ENCODE assay signal across 9 mouse cellular contexts in the genomic region with DNA sequence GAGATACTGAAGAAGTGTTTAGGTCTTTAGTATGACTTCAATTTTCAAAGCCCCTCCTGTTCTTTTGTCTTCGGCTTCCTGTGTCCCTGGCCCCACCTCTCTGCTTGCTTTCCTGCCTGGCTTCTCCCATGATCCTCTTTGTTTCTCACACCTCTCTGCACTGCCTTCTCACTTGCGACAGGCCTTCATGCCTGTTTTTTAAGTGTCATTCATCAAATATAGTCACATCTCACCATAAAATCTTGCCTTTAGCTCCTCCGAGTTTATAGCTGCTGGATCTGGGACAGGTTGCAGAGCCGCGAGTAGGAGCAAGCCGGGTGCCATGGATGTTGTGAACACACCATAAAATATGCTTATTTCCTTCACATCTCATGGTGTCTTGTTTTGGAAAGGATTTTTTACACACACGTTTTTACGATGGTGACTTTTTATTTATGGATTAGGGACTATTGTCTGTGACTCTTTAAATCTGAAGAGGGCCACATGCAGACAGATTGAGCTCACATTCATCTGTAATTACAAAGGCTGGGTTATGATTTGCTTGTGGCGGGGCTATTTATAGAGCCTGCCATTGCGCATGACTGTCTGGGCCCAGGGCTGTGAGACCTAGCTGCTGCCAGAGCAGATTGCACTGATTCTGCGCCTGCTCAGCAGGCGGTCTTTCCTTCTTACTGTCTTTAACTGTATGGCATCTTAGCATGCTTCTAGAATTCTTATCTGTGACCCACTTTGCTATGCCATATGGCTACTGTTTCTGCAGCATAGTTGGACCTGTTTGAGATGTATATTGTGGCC. TPM values are rescaled to one million over a fixed set of nuclear protein-coding genes. Genes with fewer than 3 reads are reported as not detected.
DNase-seq lines count a peak whose midpoint lies in the region; ATAC-seq lines count a peak whose summit lies in the region.
"Had no signal": no experiment of that assay in that cellular context is flagged by ENCODE, and none has a peak within 500 bp of the region (broad histone marks: within the 10 kb centered on the region; RNA-seq: fewer than 3 reads in every experiment).

No protein-coding gene starts in this region.

- intact Hi-C loops in heart, postnatal 10 days (cut with DNase I), result loop anchor here (5.0 kb wide), 1 partner anchor 39 kb away; the partner anchor contains the start of genes Bend6 and Dst

- no peaks in the 10 kb centered on the region for H3K9me3 ChIP-seq in kidney, embryonic 15.5 days (replicated peaks)
- no peaks in the 10 kb centered on the region for H3K9me3 ChIP-seq in embryonic facial prominence, embryonic 14.5 days (ENCODE audit: control insufficient read depth, low read length)
- no peaks in the 10 kb centered on the region for H3K9me3 ChIP-seq in midbrain, embryonic 16.5 days (replicated peaks; ENCODE audit: control insufficient read depth, low read length, poor library complexity, severe bottlenecking)
- H3K9me3 ChIP-seq in liver, embryonic 11.5 days (ENCODE audit: control insufficient read depth, low read length), result no peaks in the 10 kb centered on the region
- H3K9me3 ChIP-seq: G1E had no signal

- 0 out of 2 replicates have a peak, but pooled peaks cover 3% of the 10 kb centered on the region for H3K4me1 ChIP-seq in kidney, embryonic 15.5 days
- H3K4me1 ChIP-seq in embryonic facial prominence, embryonic 14.5 days (ENCODE audit: control insufficient read depth, insufficient read depth, low read length), result no peaks in the 10 kb centered on the region
- no peaks in the 10 kb centered on the region for H3K4me1 ChIP-seq in midbrain, embryonic 16.5 days (ENCODE audit: control insufficient read depth, insufficient read depth, low read length)
- H3K4me1 ChIP-seq in liver, embryonic 11.5 days (replicated peaks; ENCODE audit: control insufficient read depth, insufficient read depth, low read length), result no peaks in the 10 kb centered on the region

- 59% methylated on average over 12 of the region's 12 CpGs for WGBS in kidney, embryonic 15.5 days
- 77% methylated on average over 12 of the region's 12 CpGs for WGBS in embryonic facial prominence, embryonic 14.5 days
- WGBS in midbrain, embryonic 16.5 days, result 71% methylated on average over 12 of the region's 12 CpGs
- 84% methylated on average over 12 of the region's 12 CpGs for WGBS in liver, embryonic 11.5 days

- no peaks in the 10 kb centered on the region for H3K36me3 ChIP-seq in kidney, embryonic 15.5 days
- no peaks in the 10 kb centered on the region for H3K36me3 ChIP-seq in embryonic facial prominence, embryonic 14.5 days (ENCODE audit: control insufficient read depth, insufficient read depth, low read length)
- no peaks in the 10 kb centered on the region for H3K36me3 ChIP-seq in midbrain, embryonic 16.5 days (ENCODE audit: control insufficient read depth, insufficient read depth, low read length)
- no peaks in the 10 kb centered on the region for H3K36me3 ChIP-seq in liver, embryonic 11.5 days (ENCODE audit: control insufficient read depth, insufficient read depth, low read length)
- H3K36me3 ChIP-seq: G1E had no signal

- H3K27ac ChIP-seq in kidney, embryonic 15.5 days, result 0 out of 2 replicates have a peak overlapping the region, but pooled peaks have one; percentile 1
- H3K27ac ChIP-seq in embryonic facial prominence, embryonic 14.5 days (replicated peaks; ENCODE audit: low read depth, low read length), result no peak overlapping the region
- H3K27ac ChIP-seq in midbrain, embryonic 16.5 days (ENCODE audit: low read length), result no peak overlapping the region; the same call in 1 of the 2 replicates
- H3K27ac ChIP-seq in liver, embryonic 11.5 days (ENCODE audit: low read depth, low read length), result no peak overlapping the region

- ATAC-seq in kidney, embryonic 15.5 days (replicated peaks; ENCODE audit: low FRiP score), result no peak
- ATAC-seq in embryonic facial prominence, embryonic 14.5 days (ENCODE audit: low read depth), result peak; percentile 30; the same call in 1 of the 2 replicates
- peak; percentile 56; the same call in 1 of the 2 replicates for ATAC-seq in midbrain, embryonic 16.5 days
- no peak for ATAC-seq in liver, embryonic 11.5 days (replicated peaks; ENCODE audit: low FRiP score)

- H3K9ac ChIP-seq in kidney, embryonic 15.5 days, result no peak overlapping the region
- H3K9ac ChIP-seq in embryonic facial prominence, embryonic 14.5 days (ENCODE audit: low read depth, low read length), result no peak overlapping the region
- H3K9ac ChIP-seq in midbrain, embryonic 16.5 days (ENCODE audit: low read depth, low read length), result no peak overlapping the region
- no peak overlapping the region for H3K9ac ChIP-seq in liver, embryonic 11.5 days (ENCODE audit: low read depth, low read length)

- no peak for DNase-seq in kidney, adult 11 months
- peak; percentile 50 for DNase-seq in embryonic facial prominence, embryonic 14.5 days (ENCODE audit: low spot score)
- peak; percentile 66 to 70 for DNase-seq in heart, postnatal 10 days
- DNase-seq in embryo, embryonic 10.5 days (ENCODE audit: low spot score), result no peak
- no peak for DNase-seq in liver, embryonic 11.5 days (ENCODE audit: low spot score)
- DNase-seq in lung, postnatal 25 days (ENCODE audit: low spot score), result no peak

- no peaks in the 10 kb centered on the region for H3K27me3 ChIP-seq in kidney, embryonic 15.5 days
- H3K27me3 ChIP-seq in embryonic facial prominence, embryonic 14.5 days (replicated peaks; ENCODE audit: control insufficient read depth, insufficient read depth, low read length), result no peaks in the 10 kb centered on the region
- no peaks in the 10 kb centered on the region for H3K27me3 ChIP-seq in midbrain, embryonic 16.5 days (ENCODE audit: control insufficient read depth, insufficient read depth, low read depth, low read length)
- H3K27me3 ChIP-seq in liver, embryonic 11.5 days (replicated peaks; ENCODE audit: control insufficient read depth, insufficient read depth, low read length), result no peaks in the 10 kb centered on the region

- no peak overlapping the region for H3K4me3 ChIP-seq in kidney, embryonic 15.5 days (replicated peaks)
- H3K4me3 ChIP-seq in embryonic facial prominence, embryonic 14.5 days (ENCODE audit: low read depth, low read length), result no peak overlapping the region
- H3K4me3 ChIP-seq in midbrain, embryonic 16.5 days (ENCODE audit: low read depth, low read length), result no peak overlapping the region
- H3K4me3 ChIP-seq in liver, embryonic 11.5 days (ENCODE audit: low read depth, low read length), result no peak overlapping the region

- no peak overlapping the region for H3K4me2 ChIP-seq in kidney, embryonic 15.5 days
- H3K4me2 ChIP-seq in embryonic facial prominence, embryonic 14.5 days (ENCODE audit: low read depth, low read length), result no peak overlapping the region
- H3K4me2 ChIP-seq in midbrain, embryonic 16.5 days (ENCODE audit: low read length), result no peak overlapping the region
- H3K4me2 ChIP-seq in liver, embryonic 11.5 days, result no peak overlapping the region

RNA-seq across cellular contexts. Expression of gene Dst, which starts 38.8 kb away (rescaled TPM):
- 25.6 and 27.9 TPM in 2 replicates for polyA plus RNA-seq in kidney, embryonic 15.5 days (2015; fragmentation: Nextera tagmentation; extraction: Ambion mirVana)
- 37.5 and 39.5 TPM in 2 replicates for polyA plus RNA-seq in embryonic facial prominence, embryonic 14.5 days (2014; fragmentation: Nextera tagmentation; extraction: Ambion mirVana)
- 100 to 1,000 TPM; 281 to 295 TPM for total RNA-seq in heart, postnatal 10 days (2021)
- 36.1 and 39.9 TPM in 2 replicates for polyA plus RNA-seq in midbrain, embryonic 16.5 days (2015; fragmentation: Nextera tagmentation; extraction: Ambion mirVana)
- 9.4 and 9.5 TPM in 2 replicates for polyA plus RNA-seq in liver, embryonic 11.5 days (2014; fragmentation: Nextera tagmentation; extraction: Ambion mirVana)
- polyA plus RNA-seq: G1E had no signal

RNA-seq across cellular contexts. Expression of gene Bend6, which starts 39.2 kb away (rescaled TPM):
- 0.48 and 0.64 TPM in 2 replicates for polyA plus RNA-seq in kidney, embryonic 15.5 days (2015; fragmentation: Nextera tagmentation; extraction: Ambion mirVana)
- 2.0 and 2.4 TPM in 2 replicates for polyA plus RNA-seq in embryonic facial prominence, embryonic 14.5 days (2014; fragmentation: Nextera tagmentation; extraction: Ambion mirVana)
- total RNA-seq in heart, postnatal 10 days (2021), result 1 to 10 TPM; 3.2 to 4.1 TPM
- 58.9 and 76.0 TPM in 2 replicates for polyA plus RNA-seq in midbrain, embryonic 16.5 days (2015; fragmentation: Nextera tagmentation; extraction: Ambion mirVana)
- polyA plus RNA-seq in liver, embryonic 11.5 days (2014; fragmentation: Nextera tagmentation; extraction: Ambion mirVana), result 2.3 and 2.4 TPM in 2 replicates
- total RNA-seq: G1E had no signal
- polyA plus RNA-seq: G1E had no signal

Comparison
In these comparisons a context has a peak if more than half of its experiments do, and no peak if none do; other contexts are left out.
1. ATAC-seq: peak in embryonic facial prominence, embryonic 14.5 days (single experiment) and midbrain, embryonic 16.5 days (single experiment); none in kidney, embryonic 15.5 days (single experiment) and liver, embryonic 11.5 days (single experiment).
2. DNase-seq: peak in embryonic facial prominence, embryonic 14.5 days (single experiment) and heart, postnatal 10 days (2 of 2); none in kidney, adult 11 months (single experiment), embryo, embryonic 10.5 days (single experiment), liver, embryonic 11.5 days (single experiment) and lung, postnatal 25 days (single experiment).
3. RNA of gene Bend6, which starts 39.2 kb away (polyA plus RNA-seq): 58.9 to 76.0 TPM in midbrain, embryonic 16.5 days; 2.3 to 2.4 TPM in liver, embryonic 11.5 days, 2.0 to 2.4 TPM in embryonic facial prominence, embryonic 14.5 days and 0.48 to 0.64 TPM in kidney, embryonic 15.5 days; every median in the first group is over 10 times any median in the second.